Mouse (Mus musculus) stomach, embryonic 15.5 days (tissue): ENCODE data around the gene Tmeff1. TPM values are rescaled to one million over a fixed set of nuclear protein-coding genes. Genes with fewer than 3 reads are reported as not detected.
A peak's percentile ranks its signal among the peaks of the same experiment; 100 is the strongest.

Source experiments
- ATAC-seq: fragments of 200-750 bp; cut with Nextera tagmentation; 2 replicates; pipeline ENCODE4 v1.8.0; 2017; ENCODE audit warnings: low read depth, moderate number of reproducible peaks, moderate TSS enrichment; ENCODE audit not compliant: insufficient read depth, low FRiP score
- H3K27ac ChIP-seq: fragments of 300-500 bp; sonication (generic); 2 replicates; pipeline ENCODE4 v1.5.1; 2015; ENCODE audit warnings: mild to moderate bottlenecking, inconsistent platforms
- H3K27me3 ChIP-seq: fragments of 300-500 bp; sonication (generic); replicated peaks from 2 replicates; pipeline ENCODE4 v1.6.1; 2015; ENCODE audit warnings: inconsistent platforms
- H3K36me3 ChIP-seq: fragments of 300-500 bp; sonication (generic); 2 replicates; pipeline ENCODE4 v1.6.1; 2015; ENCODE audit warnings: inconsistent platforms
- H3K4me1 ChIP-seq: fragments of 300-500 bp; sonication (generic); 2 replicates; pipeline ENCODE4 v1.6.1; 2015; ENCODE audit warnings: inconsistent platforms
- H3K4me2 ChIP-seq: fragments of 300-500 bp; sonication (generic); 2 replicates; pipeline ENCODE4 v1.6.1; 2015; ENCODE audit warnings: mild to moderate bottlenecking, inconsistent platforms
- H3K4me3 ChIP-seq: fragments of 300-500 bp; sonication (generic); replicated peaks from 2 replicates; pipeline ENCODE4 v1.5.1; 2015; ENCODE audit warnings: inconsistent platforms
- H3K9ac ChIP-seq: fragments of 300-500 bp; sonication (generic); 2 replicates; pipeline ENCODE4 v1.6.1; 2015; ENCODE audit warnings: inconsistent platforms
- H3K9me3 ChIP-seq: fragments of 300-500 bp; sonication (generic); 2 replicates; pipeline ENCODE4 v1.6.1; 2016; ENCODE audit warnings: inconsistent platforms
- WGBS: fragments of 180-500 bp; shearing (Covaris S2); methylation state at CpG from one replicate; pipeline ENCODE4 v1.1.7; 2015; 5-methylcytosine and 5-hydroxymethylcytosine counted together
- polyA plus RNA-seq: library from polyadenylated mRNA; unstranded; fragments of >200 nt; fragmentation: Nextera tagmentation; extraction: Ambion mirVana; gene quantifications from 2 replicates; pipeline ENCODE4 v1.2.1, GENCODE M21; 2015

Tmeff1 gene
- polyA plus RNA-seq, 1 experiment from 2014 or later, result 52.2 TPM

- Histone ChIP-seq H3K9ac (no peak overlapping the region), H3K4me2 (no peak overlapping the region), H3K4me3 (no peak overlapping the region), H3K9me3 (no peaks in the 10 kb centered on the region), H3K27ac (no peak overlapping the region), H3K27me3 (no peaks in the 10 kb centered on the region), H3K36me3 (no peaks in the 10 kb centered on the region), H3K4me1 (no peaks in the 10 kb centered on the region; the same call in 1 of the 2 replicates)
- no peak for ATAC-seq
- WGBS, result 53% methylated on average over 5 of the region's 5 CpGs
Observed at GRCm38 (mm10) chr4:48592328-48592727, 7.4 kb downstream of the Tmeff1 start.

GRCm38 (mm10) chr4:48592844-48593243, 7.9 kb downstream of the Tmeff1 start:
- 81% methylated on average over 7 of the region's 7 CpGs for WGBS
- H3K36me3 ChIP-seq, result no peaks in the 10 kb centered on the region
- H3K4me1 ChIP-seq, result no peaks in the 10 kb centered on the region; the same call in 1 of the 2 replicates
- no peaks in the 10 kb centered on the region for H3K27me3 ChIP-seq
- H3K9ac ChIP-seq, result no peak overlapping the region
- H3K4me2 ChIP-seq, result no peak overlapping the region
- H3K4me3 ChIP-seq, result no peak overlapping the region
- no peak overlapping the region for H3K27ac ChIP-seq
- no peak for ATAC-seq
- H3K9me3 ChIP-seq, result no peaks in the 10 kb centered on the region

- Histone ChIP-seq H3K9ac (no peak overlapping the region), H3K4me3 (no peak overlapping the region), H3K36me3 (no peaks in the 10 kb centered on the region), H3K27ac (no peak overlapping the region), H3K4me1 (no peaks in the 10 kb centered on the region), H3K4me2 (no peak overlapping the region), H3K27me3 (no peaks in the 10 kb centered on the region), H3K9me3 (no peaks in the 10 kb centered on the region)
- WGBS, result 83% methylated on average over 7 of the region's 7 CpGs
- ATAC-seq, result no peak
Observed at GRCm38 (mm10) chr4:48596111-48596510, 11.1 kb downstream of the Tmeff1 start.

- ATAC-seq, result no peak
- no peaks in the 10 kb centered on the region for H3K4me1 ChIP-seq
- H3K36me3 ChIP-seq, result no peaks in the 10 kb centered on the region
- no peaks in the 10 kb centered on the region for H3K9me3 ChIP-seq
- no peak overlapping the region for H3K9ac ChIP-seq
- no peak overlapping the region for H3K4me2 ChIP-seq
- 88% methylated on average over 3 of the region's 3 CpGs for WGBS
- H3K27me3 ChIP-seq, result no peaks in the 10 kb centered on the region
- H3K4me3 ChIP-seq, result no peak overlapping the region
- no peak overlapping the region for H3K27ac ChIP-seq
Observed at GRCm38 (mm10) chr4:48605650-48606049, 20.7 kb downstream of the Tmeff1 start.

GRCm38 (mm10) chr4:48609485-48609884, 24.5 kb downstream of the Tmeff1 start:
- H3K36me3 ChIP-seq, result no peaks in the 10 kb centered on the region
- H3K27me3 ChIP-seq, result no peaks in the 10 kb centered on the region
- H3K9me3 ChIP-seq, result no peaks in the 10 kb centered on the region
- no peak overlapping the region for H3K9ac ChIP-seq
- no peak overlapping the region for H3K4me3 ChIP-seq
- H3K4me1 ChIP-seq, result no peaks in the 10 kb centered on the region
- WGBS, result 89% methylated on average over 9 of the region's 9 CpGs
- H3K4me2 ChIP-seq, result no peak overlapping the region
- H3K27ac ChIP-seq, result no peak overlapping the region
- ATAC-seq, result no peak

GRCm38 (mm10) chr4:48610251-48610650, 25.3 kb downstream of the Tmeff1 start:
- no peak overlapping the region for H3K27ac ChIP-seq
- H3K4me2 ChIP-seq, result no peak overlapping the region
- no peaks in the 10 kb centered on the region for H3K4me1 ChIP-seq
- H3K4me3 ChIP-seq, result no peak overlapping the region
- no peak for ATAC-seq
- H3K9me3 ChIP-seq, result no peaks in the 10 kb centered on the region
- no peak overlapping the region for H3K9ac ChIP-seq
- no peaks in the 10 kb centered on the region for H3K27me3 ChIP-seq
- 87% methylated on average over 6 of the region's 6 CpGs for WGBS
- no peaks in the 10 kb centered on the region for H3K36me3 ChIP-seq

GRCm38 (mm10) chr4:48615483-48615882, 30.5 kb downstream of the Tmeff1 start:
- Histone ChIP-seq H3K4me3 (no peak overlapping the region), H3K27me3 (no peaks in the 10 kb centered on the region), H3K27ac (no peak overlapping the region), H3K36me3 (peaks cover 4% of the 10 kb centered on the region; the same call in 1 of the 2 replicates), H3K4me2 (no peak overlapping the region), H3K9me3 (no peaks in the 10 kb centered on the region), H3K4me1 (no peaks in the 10 kb centered on the region), H3K9ac (no peak overlapping the region)
- ATAC-seq, result no peak
- 90% methylated on average over 4 of the region's 4 CpGs for WGBS

GRCm38 (mm10) chr4:48617201-48617600, 32.2 kb downstream of the Tmeff1 start:
- Histone ChIP-seq H3K36me3 (peaks cover 4% of the 10 kb centered on the region; the same call in 1 of the 2 replicates), H3K27me3 (no peaks in the 10 kb centered on the region), H3K27ac (no peak overlapping the region)

GRCm38 (mm10) chr4:48620121-48620520, 35.1 kb downstream of the Tmeff1 start:
- Histone ChIP-seq H3K4me3 (no peak overlapping the region), H3K9ac (no peak overlapping the region), H3K27me3 (no peaks in the 10 kb centered on the region), H3K4me2 (no peak overlapping the region), H3K27ac (no peak overlapping the region), H3K9me3 (no peaks in the 10 kb centered on the region), H3K4me1 (no peaks in the 10 kb centered on the region), H3K36me3 (peaks cover 8% of the 10 kb centered on the region; the same call in 1 of the 2 replicates)
- WGBS, result 91% methylated on average over 6 of the region's 6 CpGs
- no peak for ATAC-seq

More at GRCm38 (mm10) chr4:48617201-48617600, 32.2 kb downstream of the Tmeff1 start:
- Histone ChIP-seq H3K4me2 (no peak overlapping the region), H3K9me3 (no peaks in the 10 kb centered on the region), H3K4me3 (no peak overlapping the region), H3K9ac (no peak overlapping the region), H3K4me1 (no peaks in the 10 kb centered on the region)
- no peak for ATAC-seq
- 93% methylated on average over 15 of the region's 15 CpGs for WGBS

GRCm38 (mm10) chr4:48622246-48622645, 37.3 kb downstream of the Tmeff1 start:
- no peak for ATAC-seq
- no peak overlapping the region for H3K4me3 ChIP-seq
- no peak overlapping the region for H3K27ac ChIP-seq
- no peak overlapping the region for H3K9ac ChIP-seq
- no peaks in the 10 kb centered on the region for H3K4me1 ChIP-seq
- H3K27me3 ChIP-seq, result no peaks in the 10 kb centered on the region
- WGBS, result 63% methylated on average over 6 of the region's 6 CpGs
- H3K36me3 ChIP-seq, result peaks cover 5% of the 10 kb centered on the region; the same call in 1 of the 2 replicates
- H3K4me2 ChIP-seq, result no peak overlapping the region
- no peaks in the 10 kb centered on the region for H3K9me3 ChIP-seq

DNA sequence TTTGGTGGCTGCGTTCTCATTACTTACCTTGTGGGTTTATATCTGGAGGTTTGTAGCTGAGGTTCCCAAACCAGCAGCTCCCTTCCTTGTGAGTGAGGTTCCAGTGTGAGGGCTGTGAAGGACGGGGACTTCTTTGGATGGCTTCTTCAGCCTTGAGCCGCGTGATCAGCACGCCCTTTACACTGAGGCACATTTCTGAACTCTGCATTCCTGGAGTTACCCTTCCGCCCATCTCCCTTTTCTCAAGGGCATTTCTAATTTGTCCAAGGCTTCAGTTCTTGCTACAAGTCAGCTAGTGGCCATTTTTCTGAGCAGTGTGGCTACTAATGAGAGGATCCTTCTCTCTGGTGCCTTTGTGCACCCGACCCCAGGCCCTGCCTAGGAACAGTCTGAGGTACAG, 38.0 kb downstream of the Tmeff1 start:
- H3K27ac ChIP-seq, result no peak overlapping the region
- H3K4me1 ChIP-seq, result no peaks in the 10 kb centered on the region
- peaks cover 4% of the 10 kb centered on the region; the same call in 1 of the 2 replicates for H3K36me3 ChIP-seq
- no peaks in the 10 kb centered on the region for H3K27me3 ChIP-seq
- no peaks in the 10 kb centered on the region for H3K9me3 ChIP-seq
- H3K4me3 ChIP-seq, result no peak overlapping the region
- no peak for ATAC-seq
- no peak overlapping the region for H3K4me2 ChIP-seq
- no peak overlapping the region for H3K9ac ChIP-seq
- WGBS, result 85% methylated on average over 7 of the region's 7 CpGs

- ATAC-seq, result no peak
- Histone ChIP-seq H3K4me2 (no peak overlapping the region), H3K4me1 (no peaks in the 10 kb centered on the region), H3K36me3 (peaks cover 15% of the 10 kb centered on the region), H3K27ac (peak overlapping the region; percentile 61), H3K27me3 (no peaks in the 10 kb centered on the region), H3K9me3 (no peaks in the 10 kb centered on the region), H3K9ac (no peak overlapping the region), H3K4me3 (no peak overlapping the region)
- 60% methylated on average over 6 of the region's 6 CpGs for WGBS
Observed at GRCm38 (mm10) chr4:48624961-48625360, 40.0 kb downstream of the Tmeff1 start.

- Histone ChIP-seq H3K4me1 (no peaks in the 10 kb centered on the region), H3K27me3 (no peaks in the 10 kb centered on the region), H3K4me3 (no peak overlapping the region), H3K27ac (peak overlapping the region; percentile 37; the same call in 1 of the 2 replicates), H3K9me3 (no peaks in the 10 kb centered on the region), H3K4me2 (no peak overlapping the region), H3K36me3 (peaks cover 18% of the 10 kb centered on the region), H3K9ac (no peak overlapping the region)
- ATAC-seq, result no peak
- 68% methylated on average over 9 of the region's 9 CpGs for WGBS
Observed at GRCm38 (mm10) chr4:48625836-48626235, 40.9 kb downstream of the Tmeff1 start.
